Mouse (Mus musculus) heart, postnatal 0 days (tissue): ENCODE data around the gene Uvrag. TPM values are rescaled to one million over a fixed set of nuclear protein-coding genes. Genes with fewer than 3 reads are reported as not detected.

Experiments
- ATAC-seq: fragments of 200-750 bp; cut with Nextera tagmentation; 2 replicates; pipeline ENCODE4 v1.8.0; 2017; ENCODE audit warnings: low read depth, moderate number of reproducible peaks, moderate library complexity; ENCODE audit not compliant: insufficient read depth
- DNase-seq: peaks from one replicate; pipeline ENCODE4 v3.0.0-alpha.2; 2016; ENCODE audit warnings: low spot score
- H3K27ac ChIP-seq: fragments of 300-500 bp; sonication (generic); 2 replicates; pipeline ENCODE4 v1.5.1; 2014; ENCODE audit warnings: low read depth, mild to moderate bottlenecking
- H3K27me3 ChIP-seq: fragments of 300-500 bp; sonication (generic); 2 replicates; pipeline ENCODE4 v1.6.1; 2014; ENCODE audit warnings: low read length, mixed read lengths; ENCODE audit not compliant: control insufficient read depth, insufficient read depth
- H3K36me3 ChIP-seq: fragments of 300-500 bp; sonication (generic); replicated peaks from 2 replicates; pipeline ENCODE4 v1.6.1; 2014; ENCODE audit warnings: low read length, mixed read lengths; ENCODE audit not compliant: control insufficient read depth, insufficient read depth
- H3K4me1 ChIP-seq: fragments of 300-500 bp; sonication (generic); 2 replicates; pipeline ENCODE4 v1.6.1; 2014; ENCODE audit warnings: antibody characterized with exemption; ENCODE audit not compliant: control insufficient read depth, insufficient read depth
- H3K4me2 ChIP-seq: fragments of 300-500 bp; sonication (generic); 2 replicates; pipeline ENCODE4 v1.6.1; 2014; ENCODE audit warnings: low read depth, mild to moderate bottlenecking, low read length, moderate library complexity
- H3K4me3 ChIP-seq: fragments of 300-500 bp; sonication (generic); 2 replicates; pipeline ENCODE4 v1.5.1; 2014; ENCODE audit warnings: low read depth, low read length
- H3K9ac ChIP-seq: fragments of 300-500 bp; sonication (generic); replicated peaks from 2 replicates; pipeline ENCODE4 v1.6.1; 2014; ENCODE audit warnings: low read depth, low read length, mixed read lengths
- H3K9me3 ChIP-seq: fragments of 300-500 bp; sonication (generic); replicated peaks from 2 replicates; pipeline ENCODE4 v1.6.1; 2016; ENCODE audit warnings: low read length; ENCODE audit not compliant: control insufficient read depth
- CTCF ChIP-seq: IDR thresholded peaks from 2 replicates; pipeline ENCODE4 v1.5.1; 2016; ENCODE audit warnings: antibody characterized with exemption, control low read depth, low read depth
- EP300 ChIP-seq: IDR thresholded peaks from 2 replicates; pipeline ENCODE4 v1.6.1; 2016; ENCODE audit warnings: antibody characterized with exemption, low read depth
- WGBS: fragments of 180-500 bp; shearing (Covaris S2); extraction: QIAGEN DNeasy Blood & Tissue Kit; methylation state at CpG from one replicate; pipeline ENCODE4 v1.1.7; 2014; 5-methylcytosine and 5-hydroxymethylcytosine counted together
- polyA plus RNA-seq: library from polyadenylated mRNA; unstranded; fragments of >200 nt; fragmentation: Nextera tagmentation; extraction: Ambion mirVana; gene quantifications from 2 replicates; pipeline ENCODE4 v1.2.1, GENCODE M21; 2015
- total RNA-seq: library from RNA; depleted of rRNA; stranded (reverse); fragments of >200 nt; gene quantifications from 2 replicates; pipeline ENCODE4 v1.2.3, GENCODE M21; 2014; ENCODE audit warnings: low replicate concordance

Uvrag gene
- total and polyA plus RNA-seq, 2 experiments from 2014 or later = 11.8 to 38.1 TPM

DNA sequence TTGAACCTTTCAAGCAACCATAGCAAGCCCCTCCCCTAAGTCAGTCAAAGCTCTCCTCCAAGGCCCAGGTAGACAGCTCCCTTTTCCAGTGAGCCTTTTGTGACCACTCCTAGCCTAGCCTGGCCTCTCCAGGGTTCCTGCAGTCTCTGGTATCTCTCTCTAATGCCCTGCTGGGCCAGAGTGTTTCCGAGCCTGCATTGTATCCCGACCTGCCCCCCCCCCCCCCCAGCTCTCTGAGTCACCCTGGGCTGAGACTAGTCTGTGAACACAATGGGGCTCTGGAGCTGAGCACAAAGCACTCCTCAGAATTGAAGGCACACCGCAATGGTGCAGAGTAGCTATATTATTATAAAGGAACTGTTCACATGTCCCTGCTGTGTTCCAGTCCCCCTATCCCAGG, 284.8 kb downstream of the Uvrag start:
- Histone ChIP-seq H3K36me3 (no peaks in the 10 kb centered on the region), H3K27ac (peak overlapping the region; percentile 40), H3K4me1 (peaks cover 32% of the 10 kb centered on the region), H3K9ac (no peak overlapping the region), H3K9me3 (no peaks in the 10 kb centered on the region), H3K4me2 (no peak overlapping the region), H3K4me3 (no peak overlapping the region), H3K27me3 (no peaks in the 10 kb centered on the region)
- ATAC-seq (peak; percentile 12; the same call in 1 of the 2 replicates), DNase-seq (no peak)
- no peak for TF ChIP-seq EP300
- no peak for TF ChIP-seq CTCF
- 41% methylated on average over 3 of the region's 3 CpGs for WGBS

DNA sequence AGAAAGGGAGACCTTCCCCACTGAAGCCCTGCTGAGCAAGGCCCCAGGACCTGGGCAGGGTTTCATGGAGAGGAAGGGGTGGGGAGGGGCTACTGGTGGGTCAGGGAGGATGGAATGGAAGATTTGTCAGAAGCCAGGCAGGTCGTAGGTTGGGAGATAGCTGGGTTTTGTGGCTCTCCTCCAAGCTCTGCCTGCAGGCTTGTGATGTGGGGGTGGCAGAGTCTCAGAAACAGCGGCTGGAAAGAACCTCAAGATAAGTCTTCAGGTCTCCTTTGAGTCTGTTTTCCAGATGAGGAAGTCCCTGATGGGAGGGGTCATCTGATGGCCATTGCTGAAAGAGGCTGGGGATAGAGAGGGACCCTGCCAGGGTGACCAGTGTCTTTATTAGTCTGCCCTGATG, 285.6 kb downstream of the Uvrag start:
- Histone ChIP-seq H3K9me3 (no peaks in the 10 kb centered on the region), H3K27me3 (no peaks in the 10 kb centered on the region), H3K4me3 (no peak overlapping the region), H3K27ac (no peak overlapping the region), H3K9ac (no peak overlapping the region), H3K4me2 (no peak overlapping the region), H3K36me3 (0 out of 2 replicates have a peak, but pooled peaks cover 2% of the 10 kb centered on the region), H3K4me1 (peaks cover 32% of the 10 kb centered on the region)
- ATAC-seq = no peak
- DNase-seq = no peak
- 25% methylated on average over 2 of the region's 2 CpGs for WGBS
- TF ChIP-seq EP300 (no peak), CTCF (no peak)

DNA sequence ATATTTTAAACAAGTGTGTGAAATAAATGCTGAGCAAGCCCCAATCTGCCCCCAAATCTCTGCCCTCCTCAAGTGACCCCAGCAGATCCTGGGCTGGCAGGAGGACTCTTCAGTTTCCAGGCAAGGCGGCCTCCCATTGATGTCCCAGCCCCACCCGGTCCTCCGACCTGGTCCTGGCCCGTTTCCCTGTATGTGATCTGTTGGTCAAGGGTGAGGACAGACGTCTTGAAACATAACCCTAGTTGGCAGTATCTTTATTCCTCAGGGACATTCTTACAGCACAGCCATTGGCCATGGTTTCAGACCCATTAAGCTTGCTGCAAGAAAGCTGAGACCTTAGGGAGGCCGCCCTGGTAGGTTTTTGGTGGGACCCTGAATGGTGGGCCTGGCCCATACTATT, 287.1 kb downstream of the Uvrag start:
- DNase-seq (no peak), ATAC-seq (no peak)
- no peaks in the 10 kb centered on the region for H3K9me3 ChIP-seq
- WGBS = 77% methylated on average over 6 of the region's 6 CpGs
- H3K36me3 ChIP-seq = 0 out of 2 replicates have a peak, but pooled peaks cover 3% of the 10 kb centered on the region
- no peak overlapping the region for H3K9ac ChIP-seq
- H3K4me3 ChIP-seq = no peak overlapping the region
- H3K4me1 ChIP-seq = peaks cover 36% of the 10 kb centered on the region
- no peak overlapping the region for H3K27ac ChIP-seq
- no peak for TF ChIP-seq EP300
- TF ChIP-seq CTCF = no peak
- H3K27me3 ChIP-seq = no peaks in the 10 kb centered on the region
- H3K4me2 ChIP-seq = no peak overlapping the region

DNA sequence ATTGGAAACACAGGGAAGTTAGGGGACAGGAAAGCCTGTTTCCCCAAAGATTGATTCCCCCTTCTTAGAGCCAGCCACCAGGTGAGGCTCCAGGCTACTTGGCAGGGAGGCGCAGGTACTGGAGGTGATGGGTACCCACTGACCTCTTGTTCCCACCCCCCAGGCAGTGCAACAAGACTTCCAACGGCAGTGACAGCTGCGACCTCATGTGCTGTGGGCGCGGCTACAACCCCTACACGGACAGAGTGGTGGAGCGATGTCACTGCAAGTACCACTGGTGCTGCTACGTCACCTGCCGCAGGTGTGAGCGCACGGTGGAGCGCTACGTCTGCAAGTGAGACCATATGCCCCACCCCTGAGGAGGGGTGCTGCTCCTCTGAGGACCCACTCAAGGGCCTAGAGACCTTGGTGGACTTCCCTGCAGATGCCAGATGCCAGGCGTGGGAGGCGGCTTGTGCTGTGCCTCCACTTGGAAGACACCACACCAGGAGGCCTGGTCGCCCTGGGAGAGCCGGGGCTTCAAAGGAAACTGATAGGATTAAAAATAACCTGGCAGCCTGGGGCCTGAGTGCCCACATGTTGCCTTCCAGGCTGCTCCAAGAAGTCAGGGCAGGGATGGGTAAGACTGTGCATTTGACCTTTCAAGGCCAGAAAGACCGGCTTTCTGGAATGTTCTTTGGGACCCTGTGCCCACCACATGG, 287.8 kb downstream of the Uvrag start:
- DNase-seq (no peak), ATAC-seq (no peak)
- no peak overlapping the region for H3K27ac ChIP-seq
- no peak overlapping the region for H3K9ac ChIP-seq
- H3K9me3 ChIP-seq = no peaks in the 10 kb centered on the region
- TF ChIP-seq CTCF (no peak), EP300 (no peak)
- WGBS = 66% methylated on average over 18 of the region's 18 CpGs
- H3K4me1 ChIP-seq = peaks cover 36% of the 10 kb centered on the region
- H3K36me3 ChIP-seq = 0 out of 2 replicates have a peak, but pooled peaks cover 3% of the 10 kb centered on the region
- no peaks in the 10 kb centered on the region for H3K27me3 ChIP-seq
- H3K4me2 ChIP-seq = no peak overlapping the region
- H3K4me3 ChIP-seq = no peak overlapping the region

DNA sequence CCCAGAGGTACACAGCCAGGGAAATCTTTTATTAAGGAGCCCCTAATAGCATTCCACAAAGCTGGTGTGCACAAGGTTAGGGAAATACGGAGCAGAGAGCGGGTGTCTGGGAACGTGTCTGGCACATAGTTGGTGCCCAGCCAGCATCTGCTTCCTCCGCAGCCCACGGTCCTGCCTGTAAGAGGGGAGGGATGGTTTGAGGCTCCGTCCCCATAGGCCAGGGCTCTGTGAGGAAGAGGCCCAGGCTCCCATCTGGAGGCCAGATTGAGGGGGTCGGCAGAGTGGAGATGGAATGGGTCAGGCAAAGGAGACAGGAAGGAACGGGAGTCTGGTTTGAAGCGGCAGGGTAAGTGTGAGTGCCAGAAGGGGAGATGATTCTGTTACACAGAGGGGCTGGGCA, 289.7 kb downstream of the Uvrag start:
- no peaks in the 10 kb centered on the region for H3K27me3 ChIP-seq
- 0 out of 2 replicates have a peak, but pooled peaks cover 3% of the 10 kb centered on the region for H3K36me3 ChIP-seq
- DNase-seq (peak; percentile 77), ATAC-seq (peak; percentile 83)
- no peaks in the 10 kb centered on the region for H3K9me3 ChIP-seq
- 8% methylated on average over 9 of the region's 9 CpGs for WGBS
- TF ChIP-seq EP300 = peak; percentile 51; the same call in 1 of the 2 replicates
- no peak for TF ChIP-seq CTCF
- H3K4me2 ChIP-seq = no peak overlapping the region
- peaks cover 31% of the 10 kb centered on the region for H3K4me1 ChIP-seq
- H3K9ac ChIP-seq = no peak overlapping the region
- no peak overlapping the region for H3K4me3 ChIP-seq
- H3K27ac ChIP-seq = peak overlapping the region; percentile 47; the same call in 1 of the 2 replicates
